Mouse (Mus musculus): ENCODE measurements around the gene Zfp296. TPM values are rescaled to one million over a fixed set of nuclear protein-coding genes. Genes with fewer than 3 reads are reported as not detected.
A peak's percentile ranks its signal among the peaks of the same experiment; 100 is the strongest.

The Zfp296 gene
- polyA plus RNA-seq, 1 experiment from 2014 or later, result 0.16 TPM

- WGBS, result 82% methylated on average over 5 of the region's 5 CpGs
- Histone ChIP-seq H3K36me3 (replicated peaks; ENCODE audit: control insufficient read depth, insufficient read depth) (no peaks in the 10 kb centered on the region; the same call in 1 of the 2 replicates), H3K9me3 (ENCODE audit: control insufficient read depth, low read length) (no peaks in the 10 kb centered on the region), H3K4me3 (replicated peaks; ENCODE audit: low read length) (no peak overlapping the region), H3K27ac (no peak overlapping the region), H3K4me2 (replicated peaks) (no peak overlapping the region), H3K4me1 (replicated peaks; ENCODE audit: control insufficient read depth, insufficient read depth, low read length) (no peaks in the 10 kb centered on the region), H3K9ac (no peak overlapping the region), H3K27me3 (ENCODE audit: control insufficient read depth, insufficient read depth, low read length) (no peaks in the 10 kb centered on the region)
- DNase-seq (ENCODE audit: low spot score) (no peak), ATAC-seq (ENCODE audit: low FRiP score) (no peak)
Measured at GRCm38 (mm10) chr7:19610969-19611368, 33.9 kb downstream of the Zfp296 start.

DNA sequence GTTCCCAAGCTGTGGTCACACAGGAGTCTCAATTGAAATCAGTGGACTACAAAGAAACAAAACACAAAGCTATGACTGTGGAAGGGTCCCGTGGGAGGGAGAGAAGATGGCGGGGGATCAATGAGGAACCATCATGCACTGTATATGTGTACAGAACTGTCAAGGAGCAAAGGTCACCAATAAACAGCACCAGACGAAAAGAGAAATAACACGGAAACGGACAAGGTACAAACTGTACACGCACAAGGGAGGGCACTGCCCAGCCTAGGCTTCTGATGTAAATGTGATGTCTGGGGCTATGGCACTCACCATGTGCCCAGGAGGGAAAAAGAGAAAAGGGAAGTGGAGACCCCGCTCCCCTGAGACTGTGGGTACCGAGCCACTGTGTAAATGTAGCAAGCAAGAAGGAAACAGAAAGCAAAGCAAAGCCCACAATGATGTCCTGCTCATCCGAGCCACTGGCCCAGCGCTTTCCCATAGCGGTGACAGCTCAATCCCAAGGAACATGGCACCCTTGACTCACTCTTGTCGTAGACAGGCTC lies 38.0 kb downstream of the Zfp296 start:
- H3K9me3 ChIP-seq (ENCODE audit: control insufficient read depth, low read length), result no peaks in the 10 kb centered on the region
- no peak for DNase-seq (ENCODE audit: low spot score)
- H3K27ac ChIP-seq, result no peak overlapping the region
- H3K4me1 ChIP-seq (replicated peaks; ENCODE audit: control insufficient read depth, insufficient read depth, low read length), result no peaks in the 10 kb centered on the region
- no peak for ATAC-seq (ENCODE audit: low FRiP score)
- no peak overlapping the region for H3K4me3 ChIP-seq (replicated peaks; ENCODE audit: low read length)
- H3K9ac ChIP-seq, result no peak overlapping the region
- no peaks in the 10 kb centered on the region for H3K27me3 ChIP-seq (ENCODE audit: control insufficient read depth, insufficient read depth, low read length)
- WGBS, result 88% methylated on average over 12 of the region's 12 CpGs
- H3K36me3 ChIP-seq (replicated peaks; ENCODE audit: control insufficient read depth, insufficient read depth), result no peaks in the 10 kb centered on the region; the same call in 1 of the 2 replicates
- H3K4me2 ChIP-seq (replicated peaks), result no peak overlapping the region

DNA sequence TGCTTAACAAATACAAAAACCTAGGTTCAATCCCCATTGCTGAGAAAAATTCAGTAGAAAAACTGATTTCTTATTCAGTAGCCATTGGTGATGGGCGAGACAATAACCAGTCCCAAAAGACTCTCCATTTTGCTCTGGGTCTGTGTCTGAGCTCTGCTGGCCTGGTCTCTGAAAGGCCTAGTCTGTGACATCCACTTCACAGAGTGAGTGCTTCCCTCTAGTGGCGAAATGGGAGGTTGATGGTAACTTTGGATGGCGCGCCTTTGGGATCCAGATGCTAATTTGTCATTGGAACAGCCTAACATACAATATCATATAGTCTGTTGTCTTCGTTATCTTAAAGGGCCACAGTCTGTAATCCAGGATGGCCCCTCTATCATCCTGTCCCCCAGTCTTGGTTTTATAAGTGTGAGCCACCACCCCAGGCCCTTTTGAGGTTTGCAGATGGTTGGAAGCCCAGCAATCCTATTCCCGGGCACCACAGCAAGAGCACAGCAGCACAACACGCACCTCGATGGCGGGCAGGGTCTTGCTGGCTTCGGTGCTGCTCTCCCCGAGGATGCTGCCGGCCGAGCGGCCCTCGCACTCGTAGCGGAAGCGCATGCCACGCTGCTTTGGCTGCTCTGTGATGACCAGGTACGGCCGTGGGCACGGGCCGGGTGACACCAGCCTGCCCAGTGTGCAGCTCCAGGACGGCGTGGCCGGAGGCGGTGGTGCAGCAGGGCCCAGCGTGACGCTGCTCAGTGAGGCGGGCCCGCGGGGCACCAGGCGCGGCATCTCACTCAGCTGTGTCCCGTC lies 42.1 kb downstream of the Zfp296 start:
- 6% methylated on average over 35 of the region's 35 CpGs for WGBS

GRCm38 (mm10) chr7:19620811-19621210 lies 43.7 kb downstream of the Zfp296 start:
- no peaks in the 10 kb centered on the region for H3K27me3 ChIP-seq (ENCODE audit: control insufficient read depth, insufficient read depth, low read length)
- no peak overlapping the region for H3K4me3 ChIP-seq (replicated peaks; ENCODE audit: low read length)
- H3K36me3 ChIP-seq (replicated peaks; ENCODE audit: control insufficient read depth, insufficient read depth), result no peaks in the 10 kb centered on the region
- 93% methylated on average over 7 of the region's 7 CpGs for WGBS
- H3K4me1 ChIP-seq (replicated peaks; ENCODE audit: control insufficient read depth, insufficient read depth, low read length), result no peaks in the 10 kb centered on the region
- no peak overlapping the region for H3K27ac ChIP-seq
- no peak overlapping the region for H3K4me2 ChIP-seq (replicated peaks)
- H3K9me3 ChIP-seq (ENCODE audit: control insufficient read depth, low read length), result no peaks in the 10 kb centered on the region
- H3K9ac ChIP-seq, result no peak overlapping the region
- ATAC-seq (ENCODE audit: low FRiP score) (no peak), DNase-seq (ENCODE audit: low spot score) (no peak)

More for the DNA sequence above, 42.1 kb downstream of the Zfp296 start:
- Histone ChIP-seq H3K4me2 (replicated peaks) (peak overlapping the region; percentile 50), H3K9ac (peak overlapping the region; percentile 57), H3K27me3 (ENCODE audit: control insufficient read depth, insufficient read depth, low read length) (no peaks in the 10 kb centered on the region), H3K9me3 (ENCODE audit: control insufficient read depth, low read length) (no peaks in the 10 kb centered on the region), H3K4me1 (replicated peaks; ENCODE audit: control insufficient read depth, insufficient read depth, low read length) (no peaks in the 10 kb centered on the region), H3K4me3 (replicated peaks; ENCODE audit: low read length) (peak overlapping the region; percentile 26), H3K27ac (no peak overlapping the region), H3K36me3 (replicated peaks; ENCODE audit: control insufficient read depth, insufficient read depth) (no peaks in the 10 kb centered on the region)
- ATAC-seq (ENCODE audit: low FRiP score) (peak; percentile 84), DNase-seq (ENCODE audit: low spot score) (peak; percentile 91)

GRCm38 (mm10) chr7:19622241-19622640 lies 45.2 kb downstream of the Zfp296 start:
- H3K4me1 ChIP-seq (replicated peaks; ENCODE audit: control insufficient read depth, insufficient read depth, low read length), result no peaks in the 10 kb centered on the region
- H3K27me3 ChIP-seq (ENCODE audit: control insufficient read depth, insufficient read depth, low read length), result no peaks in the 10 kb centered on the region
- H3K9me3 ChIP-seq (ENCODE audit: control insufficient read depth, low read length), result no peaks in the 10 kb centered on the region
- no peak overlapping the region for H3K4me3 ChIP-seq (replicated peaks; ENCODE audit: low read length)
- no peak overlapping the region for H3K4me2 ChIP-seq (replicated peaks)
- WGBS, result 45% methylated on average over 6 of the region's 6 CpGs
- DNase-seq (ENCODE audit: low spot score) (no peak), ATAC-seq (ENCODE audit: low FRiP score) (no peak)
- H3K9ac ChIP-seq, result no peak overlapping the region
- no peak overlapping the region for H3K27ac ChIP-seq
- H3K36me3 ChIP-seq (replicated peaks; ENCODE audit: control insufficient read depth, insufficient read depth), result no peaks in the 10 kb centered on the region

GRCm38 (mm10) chr7:19623433-19623832 lies 46.3 kb downstream of the Zfp296 start:
- no peak overlapping the region for H3K4me2 ChIP-seq (replicated peaks)
- H3K36me3 ChIP-seq (replicated peaks; ENCODE audit: control insufficient read depth, insufficient read depth), result no peaks in the 10 kb centered on the region
- H3K9me3 ChIP-seq (ENCODE audit: control insufficient read depth, low read length), result no peaks in the 10 kb centered on the region
- no peak for DNase-seq (ENCODE audit: low spot score)
- ATAC-seq (ENCODE audit: low FRiP score), result no peak
- 0 out of 2 replicates have a peak, but pooled peaks cover 3% of the 10 kb centered on the region for H3K4me1 ChIP-seq (replicated peaks; ENCODE audit: control insufficient read depth, insufficient read depth, low read length)
- H3K27me3 ChIP-seq (ENCODE audit: control insufficient read depth, insufficient read depth, low read length), result no peaks in the 10 kb centered on the region
- no peak overlapping the region for H3K9ac ChIP-seq
- no peak overlapping the region for H3K4me3 ChIP-seq (replicated peaks; ENCODE audit: low read length)
- no peak overlapping the region for H3K27ac ChIP-seq
- 67% methylated on average over 2 of the region's 2 CpGs for WGBS

- ATAC-seq (ENCODE audit: low FRiP score) (no peak), DNase-seq (ENCODE audit: low spot score) (no peak)
- Histone ChIP-seq H3K4me1 (replicated peaks; ENCODE audit: control insufficient read depth, insufficient read depth, low read length) (0 out of 2 replicates have a peak, but pooled peaks cover 6% of the 10 kb centered on the region), H3K4me3 (replicated peaks; ENCODE audit: low read length) (peak overlapping the region; percentile 76; the same call in 1 of the 2 replicates), H3K27me3 (ENCODE audit: control insufficient read depth, insufficient read depth, low read length) (no peaks in the 10 kb centered on the region), H3K36me3 (replicated peaks; ENCODE audit: control insufficient read depth, insufficient read depth) (peaks cover 7% of the 10 kb centered on the region), H3K4me2 (replicated peaks) (peak overlapping the region; percentile 96), H3K9ac (no peak overlapping the region), H3K9me3 (ENCODE audit: control insufficient read depth, low read length) (no peaks in the 10 kb centered on the region), H3K27ac (no peak overlapping the region)
- WGBS, result 66% methylated on average over 3 of the region's 3 CpGs
Measured at GRCm38 (mm10) chr7:19627721-19628120, 50.6 kb downstream of the Zfp296 start.

DNA sequence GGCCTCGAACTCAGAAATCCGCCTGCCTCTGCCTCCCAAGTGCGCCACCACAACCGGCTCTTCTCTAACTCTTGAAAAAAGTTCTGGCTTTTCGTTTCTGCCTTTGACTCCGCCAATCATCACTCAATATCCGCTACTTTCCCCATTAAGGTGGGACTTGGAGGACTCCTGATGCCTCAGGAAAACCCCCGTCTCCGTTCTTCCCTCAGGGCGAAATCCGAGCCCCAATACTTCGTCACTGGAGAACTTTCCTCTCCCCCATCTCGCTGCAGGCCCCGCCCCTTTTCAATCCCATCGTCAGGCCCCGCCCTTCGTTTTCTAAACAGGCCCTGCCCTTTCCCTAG lies 51.1 kb downstream of the Zfp296 start:
- 0 out of 2 replicates have a peak, but pooled peaks cover 6% of the 10 kb centered on the region for H3K4me1 ChIP-seq (replicated peaks; ENCODE audit: control insufficient read depth, insufficient read depth, low read length)
- WGBS, result 17% methylated on average over 17 of the region's 17 CpGs
- no peak overlapping the region for H3K9ac ChIP-seq
- H3K27ac ChIP-seq, result no peak overlapping the region
- DNase-seq (ENCODE audit: low spot score) (no peak), ATAC-seq (ENCODE audit: low FRiP score) (no peak)
- H3K4me3 ChIP-seq (replicated peaks; ENCODE audit: low read length), result peak overlapping the region; percentile 76
- no peaks in the 10 kb centered on the region for H3K27me3 ChIP-seq (ENCODE audit: control insufficient read depth, insufficient read depth, low read length)
- peak overlapping the region; percentile 96 for H3K4me2 ChIP-seq (replicated peaks)
- no peaks in the 10 kb centered on the region for H3K9me3 ChIP-seq (ENCODE audit: control insufficient read depth, low read length)
- peaks cover 12% of the 10 kb centered on the region for H3K36me3 ChIP-seq (replicated peaks; ENCODE audit: control insufficient read depth, insufficient read depth)

DNA sequence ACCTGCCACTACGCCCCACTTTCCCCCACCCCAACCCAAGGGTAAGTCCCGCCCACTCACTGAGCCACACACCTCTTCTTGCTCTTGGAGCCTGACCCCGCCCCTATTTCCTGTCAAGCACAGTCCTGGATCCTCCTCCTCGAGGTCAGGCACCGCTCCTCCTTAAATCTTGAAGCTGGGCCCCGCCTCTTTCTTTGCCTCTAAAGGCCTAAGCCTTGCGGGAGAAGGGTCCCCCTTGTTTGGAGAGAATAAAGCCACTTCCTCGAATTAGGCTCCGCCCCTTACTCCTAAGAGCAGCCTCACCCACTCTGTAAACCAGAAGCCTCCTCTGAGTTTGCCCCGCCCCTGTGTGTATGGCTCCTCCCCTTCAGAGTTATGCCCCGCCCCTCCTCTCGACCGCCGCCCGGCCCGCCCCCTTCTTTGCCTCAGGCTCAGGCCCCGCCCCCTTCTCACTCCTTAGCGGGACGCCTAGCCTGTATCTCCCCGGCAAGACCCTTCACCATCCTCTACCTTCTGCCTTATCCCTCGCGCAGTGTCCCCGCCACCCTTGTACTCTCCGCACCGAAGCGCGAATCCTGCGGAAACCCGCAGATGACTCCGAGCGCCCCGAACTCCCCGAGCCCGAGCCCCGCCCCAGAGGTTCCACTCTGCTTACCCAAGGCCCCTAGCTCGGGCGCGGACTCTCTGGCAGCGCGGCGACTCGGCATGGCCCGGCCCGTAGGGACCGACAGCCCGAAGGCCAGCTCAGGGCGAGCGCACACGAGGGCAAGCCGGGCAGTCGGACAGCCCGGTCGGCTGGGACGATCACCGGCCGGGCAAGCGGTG lies 51.7 kb downstream of the Zfp296 start:
- H3K9ac ChIP-seq, result peak overlapping the region; percentile 60
- under 1% methylated on average over 52 of the region's 57 CpGs for WGBS
- peak; percentile 84 for ATAC-seq (ENCODE audit: low FRiP score)

More for the DNA sequence above, 51.7 kb downstream of the Zfp296 start:
- Histone ChIP-seq H3K9me3 (ENCODE audit: control insufficient read depth, low read length) (no peaks in the 10 kb centered on the region), H3K4me2 (replicated peaks) (peak overlapping the region; percentile 96), H3K4me1 (replicated peaks; ENCODE audit: control insufficient read depth, insufficient read depth, low read length) (0 out of 2 replicates have a peak, but pooled peaks cover 6% of the 10 kb centered on the region), H3K27ac (peak overlapping the region; percentile 76), H3K36me3 (replicated peaks; ENCODE audit: control insufficient read depth, insufficient read depth) (peaks cover 17% of the 10 kb centered on the region), H3K4me3 (replicated peaks; ENCODE audit: low read length) (peak overlapping the region; percentile 76), H3K27me3 (ENCODE audit: control insufficient read depth, insufficient read depth, low read length) (no peaks in the 10 kb centered on the region)
- DNase-seq (ENCODE audit: low spot score), result peak; percentile 75

Data from hindbrain, embryonic 14.5 days (tissue).